Mouse (Mus musculus): ENCODE results near the gene Stard9. TPM values are rescaled to one million over a fixed set of nuclear protein-coding genes. Genes with fewer than 3 reads are reported as not detected.

Gene Stard9
- total RNA-seq, 1 experiment from 2014 or later = 2.5 TPM

GRCm38 (mm10) chr2:120720821-120721220 is 91.9 kb downstream of the Stard9 start:
- ATAC-seq (replicated peaks; ENCODE audit: low read depth, poor library complexity, severe bottlenecking) = no peak

GRCm38 (mm10) chr2:120721911-120722310 is 93.0 kb downstream of the Stard9 start:
- no peak for ATAC-seq (replicated peaks; ENCODE audit: low read depth, poor library complexity, severe bottlenecking)

DNA sequence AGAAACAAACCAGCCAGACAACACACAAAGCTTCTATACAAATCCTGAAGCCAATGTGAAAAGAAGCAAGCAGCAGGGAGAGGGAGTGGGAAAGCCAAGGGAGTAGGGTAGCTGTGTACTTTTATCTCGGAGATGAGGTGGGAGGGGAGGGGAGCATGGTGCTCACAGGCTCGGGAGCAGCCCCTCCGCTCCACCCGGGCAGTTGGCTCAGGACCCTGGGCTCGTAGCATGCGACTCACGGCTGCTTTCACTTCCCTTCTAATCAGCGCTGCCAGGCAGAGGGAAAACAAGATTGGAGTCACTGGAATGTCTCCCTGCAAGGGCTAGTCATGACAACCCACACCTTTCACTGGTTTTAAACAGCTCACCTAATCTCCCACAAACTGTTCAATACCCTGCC is 93.6 kb downstream of the Stard9 start:
- no peak for ATAC-seq (replicated peaks; ENCODE audit: low read depth, poor library complexity, severe bottlenecking)

- no peak for ATAC-seq (replicated peaks; ENCODE audit: low read depth, poor library complexity, severe bottlenecking)
Measured at GRCm38 (mm10) chr2:120723621-120724020, 94.7 kb downstream of the Stard9 start.

DNA sequence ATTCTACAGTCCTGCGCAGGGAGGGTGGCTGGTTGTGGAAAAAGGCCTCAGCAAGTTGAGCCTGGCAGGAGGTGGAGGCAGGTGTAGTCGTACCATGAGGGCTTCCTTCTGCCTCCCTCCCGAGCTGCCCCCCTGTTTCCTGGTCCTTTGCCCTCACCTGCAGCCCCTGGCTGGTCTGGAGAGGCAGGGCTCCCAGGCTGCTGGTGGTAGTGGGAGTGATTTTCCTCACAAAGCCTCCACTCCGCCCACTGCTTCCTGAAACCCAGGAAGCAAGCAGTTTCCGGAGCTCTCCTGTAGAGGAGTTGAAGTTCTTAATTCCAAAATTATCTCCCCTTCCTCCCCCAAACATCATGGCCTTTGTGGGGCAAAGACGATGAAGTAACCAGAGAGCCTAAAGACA is 95.3 kb downstream of the Stard9 start:
- ATAC-seq (replicated peaks; ENCODE audit: low read depth, poor library complexity, severe bottlenecking) = no peak

- ATAC-seq (replicated peaks; ENCODE audit: low read depth, poor library complexity, severe bottlenecking) = peak; percentile 31; the same call in 1 of the 2 replicates
Measured at GRCm38 (mm10) chr2:120729775-120730585, 101.1 kb downstream of the Stard9 start.

DNA sequence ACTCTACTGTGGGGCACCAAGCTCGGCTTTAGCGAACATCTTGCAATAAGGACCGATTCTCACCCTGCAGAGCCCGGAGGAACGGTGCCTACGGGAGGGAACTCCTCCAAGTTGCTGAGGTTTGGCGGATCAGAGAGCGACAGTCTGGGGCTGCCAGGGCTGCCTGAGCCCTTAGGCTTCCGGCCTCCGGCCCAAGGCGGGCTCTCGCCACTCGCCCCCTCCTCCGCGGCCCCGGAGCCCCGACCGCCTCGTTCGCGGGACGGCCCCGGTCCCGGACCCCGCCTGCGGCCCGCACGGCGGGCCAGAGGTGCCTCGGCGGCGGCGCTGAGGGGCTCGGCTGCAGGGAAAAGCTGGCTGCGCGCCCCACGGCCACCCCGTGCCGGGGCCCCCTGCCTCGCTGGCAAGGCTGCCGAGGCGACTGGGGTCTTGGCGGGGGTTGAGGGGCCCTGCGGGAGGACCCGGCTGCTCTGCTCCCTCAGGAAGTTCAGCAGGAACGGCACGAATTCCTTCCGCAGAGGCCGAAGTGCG is 101.8 kb downstream of the Stard9 start:
- ATAC-seq (replicated peaks; ENCODE audit: low read depth, poor library complexity, severe bottlenecking) = no peak

DNA sequence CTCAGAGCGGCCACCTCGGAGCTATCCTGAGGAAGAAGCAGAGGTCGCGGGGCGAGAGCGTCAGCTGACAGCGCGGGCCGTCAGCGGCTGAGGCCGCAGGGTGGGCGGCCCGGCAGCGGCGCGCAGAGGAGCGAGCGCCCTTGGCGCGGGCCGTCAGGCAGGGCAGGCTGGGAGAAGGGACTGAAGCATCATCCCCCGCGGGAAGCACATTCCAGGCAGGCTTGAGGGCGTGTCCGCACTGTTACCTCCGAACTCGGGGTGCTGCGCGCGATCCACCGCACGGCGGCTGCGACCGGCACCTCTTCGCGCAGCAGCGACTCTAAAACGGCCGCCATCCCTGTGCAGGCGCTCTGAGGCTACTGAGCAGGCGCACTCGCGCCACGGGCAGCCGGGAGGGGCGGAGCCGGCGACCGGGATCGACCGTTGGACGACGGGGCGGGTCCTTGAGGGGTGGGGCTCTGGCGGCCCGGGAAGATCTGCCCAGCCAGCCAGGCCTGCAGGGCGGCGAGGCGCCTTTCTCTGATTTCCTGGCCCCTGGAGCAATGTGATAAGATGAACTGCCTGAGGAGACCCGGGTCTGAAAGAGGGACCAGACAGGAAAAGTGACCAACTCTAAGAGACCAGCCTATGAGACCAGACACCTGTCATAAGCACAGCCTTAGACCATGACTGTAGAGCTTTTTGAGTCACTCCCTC is 102.4 kb downstream of the Stard9 start:
- peak; percentile 87 for ATAC-seq (replicated peaks; ENCODE audit: low read depth, poor library complexity, severe bottlenecking)

DNA sequence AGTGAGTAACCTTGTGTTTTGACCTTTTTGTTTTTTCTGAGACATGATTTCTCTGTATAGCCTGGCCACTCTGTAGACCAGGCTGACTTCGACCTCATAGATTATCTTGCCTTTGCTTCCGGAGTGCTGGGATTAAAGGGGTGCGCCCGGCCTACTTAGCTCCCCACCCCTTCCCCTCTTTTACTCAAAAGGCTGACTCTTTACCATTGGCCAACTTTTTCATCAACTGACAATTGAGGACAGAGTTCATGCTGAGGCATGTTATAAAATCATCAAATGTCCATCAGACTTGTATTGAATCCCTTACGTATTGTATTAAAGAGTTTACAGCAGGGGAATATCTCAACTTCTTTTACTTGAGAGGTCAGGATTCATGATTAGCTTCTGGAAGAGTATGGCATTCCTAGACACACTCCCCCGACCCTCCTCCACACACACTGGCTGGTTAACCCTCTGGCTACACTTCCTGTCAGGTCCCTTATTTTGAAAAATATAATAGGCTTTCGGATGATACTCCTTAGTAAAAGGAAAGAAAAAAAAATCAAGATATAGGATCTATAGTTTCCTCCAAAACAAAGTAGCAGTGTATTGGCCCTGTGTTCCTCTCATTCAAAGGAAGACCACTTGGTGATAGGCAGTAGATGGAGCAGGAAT is 103.1 kb downstream of the Stard9 start:
- no peak for ATAC-seq (replicated peaks; ENCODE audit: low read depth, poor library complexity, severe bottlenecking)

- no peak for ATAC-seq (replicated peaks; ENCODE audit: low read depth, poor library complexity, severe bottlenecking)
Measured at GRCm38 (mm10) chr2:120745496-120745895, 116.6 kb downstream of the Stard9 start.

- ATAC-seq (replicated peaks; ENCODE audit: low read depth, poor library complexity, severe bottlenecking) = no peak
Measured at GRCm38 (mm10) chr2:120748041-120748440, 119.1 kb downstream of the Stard9 start.

GRCm38 (mm10) chr2:120761922-120762321 is 133.0 kb downstream of the Stard9 start:
- ATAC-seq (replicated peaks; ENCODE audit: low read depth, poor library complexity, severe bottlenecking) = no peak

DNA sequence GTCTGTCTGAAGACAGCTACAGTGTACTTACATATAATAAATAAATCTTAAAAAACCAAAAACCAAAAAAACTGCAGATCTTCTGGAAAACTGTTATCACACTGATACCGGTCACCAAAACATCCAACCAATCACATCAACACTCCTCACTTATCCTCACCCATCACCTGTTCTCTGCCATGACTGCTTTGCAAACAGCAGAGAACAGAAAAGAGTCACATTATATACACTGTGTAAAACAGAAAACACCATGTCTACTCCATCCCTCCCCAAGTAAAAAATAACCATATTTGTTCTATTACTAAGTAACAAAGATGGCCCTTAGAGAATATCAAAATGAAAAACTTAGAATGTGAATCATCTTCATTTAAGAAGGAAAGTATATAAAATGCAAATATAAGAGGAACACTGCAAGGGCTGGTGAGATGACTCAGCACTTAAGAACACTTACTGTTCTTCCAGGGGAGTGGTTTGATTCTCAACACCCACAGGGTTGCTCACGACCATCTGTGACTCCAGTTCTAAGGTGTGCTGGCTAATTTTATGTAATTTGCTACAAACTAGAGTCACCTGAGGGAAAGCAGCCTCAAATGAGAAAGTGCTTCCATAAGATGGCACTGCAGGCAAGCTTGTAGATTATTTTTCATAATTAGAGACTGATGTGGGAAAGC is 141.5 kb downstream of the Stard9 start:
- ATAC-seq (replicated peaks; ENCODE audit: low read depth, poor library complexity, severe bottlenecking) = no peak

Other genes starting within 250 kb of the Stard9 start
- gene Ganc, start 225.2 kb upstream of the Stard9 start, total RNA-seq (2017) = 20.6 and 21.9 TPM in 2 replicates
- 49.7 and 63.7 TPM in 2 replicates for gene Tmem87a, start 225.0 kb upstream of the Stard9 start, total RNA-seq (2017)
- 1.2 and 1.7 TPM in 2 replicates for gene Capn3, start 173.1 kb upstream of the Stard9 start, total RNA-seq (2017)
- gene Zfp106, start 65.3 kb upstream of the Stard9 start, total RNA-seq (2017) = 81.8 and 174 TPM in 2 replicates
- gene Snap23, start 61.5 kb upstream of the Stard9 start, total RNA-seq (2017) = 65.1 and 76.5 TPM in 2 replicates
- gene Haus2, start 19.7 kb upstream of the Stard9 start, total RNA-seq (2017) = 22.5 and 28.5 TPM in 2 replicates
- gene Lrrc57, start 19.6 kb upstream of the Stard9 start, total RNA-seq (2017) = 15.0 and 22.8 TPM in 2 replicates
- 17.3 and 25.6 TPM in 2 replicates for gene Cdan1, start 221.0 kb downstream of the Stard9 start, total RNA-seq (2017)
- gene Ttbk2, start 221.5 kb downstream of the Stard9 start, total RNA-seq (2017) = 5.5 and 6.4 TPM in 2 replicates